Mouse (Mus musculus) left cerebral cortex, postnatal 10 days (tissue): ENCODE measurements at regions not wholly inside any gene's neighbourhood (a gene's known extent, or its start where the extent isn't known, plus 50 kb on each side); places are given as distances from the start of the nearest gene placed in this dataset. TPM values are rescaled to one million over a fixed set of nuclear protein-coding genes. Genes with fewer than 3 reads are reported as not detected.

Experiments used
- DNase-seq, 2 experiments: peaks; one replicate each; pipeline ENCODE4 v3.0.0; 2021 to 2022; ENCODE audit warnings: low spot score in 2 of 2, mixed read lengths in 1 of 2; ENCODE audit errors: extremely low spot score in 1 of 2
- intact Hi-C: fragments of 180-260 bp; cut with DNase I; formaldehyde crosslinking; loops from one replicate; pipeline ENCODE4 v1.15.1; 2025
- microRNA-seq: library from miRNA; unstranded; fragments of <30 nt; microRNA quantifications from one replicate; pipeline ENCODE4 v1.2.0, GENCODE M21; 2022

DNA sequence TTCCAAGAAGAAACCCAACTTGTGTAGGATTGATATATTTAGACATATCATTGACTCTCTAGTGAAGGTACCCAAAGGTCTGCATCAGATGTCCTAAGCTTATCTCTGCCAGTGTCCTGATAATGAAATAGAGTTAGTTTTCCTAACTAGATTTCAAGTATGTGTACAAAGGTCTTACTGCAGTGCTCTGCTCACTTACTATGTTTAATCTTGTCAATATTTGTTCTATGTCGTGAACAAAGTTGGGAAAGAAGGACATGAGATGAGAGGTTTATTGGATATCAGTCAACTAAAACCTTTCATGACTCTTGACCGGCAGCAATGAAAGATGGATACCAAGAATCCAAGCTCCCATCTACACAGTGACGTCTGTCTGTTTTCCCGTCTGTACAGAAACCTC, 71.9 kb upstream of the Mpdz start:
- intact Hi-C loops: no loop called here
- DNase-seq: no peak

DNA sequence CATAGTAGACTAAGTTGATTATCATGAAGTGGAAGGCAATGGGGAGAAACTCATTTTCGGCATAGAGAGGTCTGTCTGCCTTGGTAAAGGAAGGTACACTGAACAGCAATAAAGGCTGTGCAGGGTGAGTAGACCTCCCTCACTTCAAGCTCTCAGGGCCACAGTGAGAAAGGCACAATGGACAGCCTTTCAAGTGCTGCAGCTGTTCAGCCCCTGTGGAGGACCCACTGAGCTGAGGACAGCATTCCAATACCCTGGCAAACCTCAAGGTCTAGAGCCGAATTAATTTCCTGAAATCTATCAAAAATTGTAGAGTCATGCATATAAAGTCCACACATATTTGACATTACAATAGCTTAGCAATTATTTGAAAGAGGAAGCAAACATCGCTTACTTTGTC, 69.8 kb upstream of the Mpdz start:
- intact Hi-C loops: no loop called here
- no peak for DNase-seq

DNA sequence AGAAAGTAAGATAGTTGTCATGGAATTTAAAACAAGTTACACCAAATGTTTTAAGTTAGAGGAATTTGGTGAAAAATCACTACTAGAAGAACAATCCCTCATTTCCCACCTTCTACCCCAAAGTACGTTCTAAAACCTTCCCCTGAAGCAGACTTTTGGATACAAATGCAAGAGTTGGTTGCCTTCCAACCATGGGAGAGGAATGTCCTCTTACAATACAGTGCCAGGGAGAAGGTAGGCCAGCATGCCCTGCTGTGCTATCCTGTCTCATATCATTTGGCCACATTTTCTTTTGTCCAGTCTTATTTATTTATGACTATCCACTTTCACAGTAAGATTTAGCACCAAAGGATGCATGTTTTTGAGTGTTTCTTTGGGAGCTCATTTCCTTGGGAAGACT, 66.2 kb upstream of the Mpdz start:
- intact Hi-C loops: no loop called here
- no peak for DNase-seq

DNA sequence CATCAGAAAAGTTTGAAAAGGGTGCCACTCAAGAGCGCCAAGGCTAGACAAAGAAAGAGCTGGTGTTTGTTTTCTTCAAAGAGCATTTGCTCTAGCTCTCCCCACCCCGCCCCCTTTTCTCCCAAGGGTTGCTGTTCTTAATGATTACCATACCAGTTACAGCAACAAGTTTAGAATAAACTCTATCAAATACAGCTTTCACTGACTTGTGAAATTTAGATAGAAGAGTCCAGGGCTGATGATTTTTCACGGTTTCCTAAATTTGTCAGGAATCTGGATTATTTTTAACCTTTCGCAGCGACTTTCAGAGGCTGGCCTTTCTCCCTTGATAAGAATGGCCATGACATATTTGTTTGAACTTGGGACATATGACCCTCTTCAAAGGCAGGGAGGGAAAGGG, 64.2 kb upstream of the Mpdz start:
- intact Hi-C loops: no loop called here

DNA sequence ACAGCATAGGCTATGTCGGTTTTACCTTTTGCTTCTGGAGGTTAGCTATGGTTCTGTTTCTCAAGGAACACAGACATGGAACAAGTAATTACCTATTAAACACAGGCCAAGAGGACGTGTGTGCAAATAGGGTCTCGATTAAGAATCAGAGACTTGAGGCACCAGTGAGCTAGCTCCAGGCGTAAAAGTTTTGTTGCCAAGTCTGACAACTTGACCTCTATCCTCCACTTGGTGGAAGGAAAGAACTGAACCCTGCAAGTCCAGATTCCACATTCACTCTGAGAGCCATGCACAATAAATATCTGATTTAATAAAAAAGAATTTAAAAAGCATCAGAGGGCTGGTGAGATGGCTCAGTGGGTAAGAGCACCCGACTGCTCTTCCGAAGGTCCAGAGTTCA, 63.7 kb upstream of the Mpdz start:
- DNase-seq: no peak
- intact Hi-C loops: no loop called here

More for the DNA sequence above, 64.2 kb upstream of the Mpdz start:
- DNase-seq: no peak

DNA sequence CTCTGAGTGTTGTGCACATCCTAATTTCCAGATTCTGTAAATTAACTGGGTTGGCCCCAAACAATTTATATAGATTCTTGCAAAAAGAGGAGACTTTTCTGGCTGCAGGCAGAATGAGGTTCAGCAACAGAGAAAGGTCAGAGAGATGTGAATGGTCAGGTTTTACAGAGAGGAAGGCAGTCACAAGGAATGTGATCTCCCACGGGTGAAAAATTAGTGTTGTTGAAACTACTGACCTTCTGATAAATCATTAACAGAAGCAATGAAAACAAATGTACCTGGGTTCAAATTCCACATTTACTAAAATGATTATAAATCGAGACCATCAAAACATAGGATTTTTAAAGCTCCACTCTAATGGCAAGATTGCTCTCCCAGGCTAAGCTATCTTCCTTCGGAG, 62.5 kb upstream of the Mpdz start:
- no peak for DNase-seq
- intact Hi-C loops: no loop called here

DNA sequence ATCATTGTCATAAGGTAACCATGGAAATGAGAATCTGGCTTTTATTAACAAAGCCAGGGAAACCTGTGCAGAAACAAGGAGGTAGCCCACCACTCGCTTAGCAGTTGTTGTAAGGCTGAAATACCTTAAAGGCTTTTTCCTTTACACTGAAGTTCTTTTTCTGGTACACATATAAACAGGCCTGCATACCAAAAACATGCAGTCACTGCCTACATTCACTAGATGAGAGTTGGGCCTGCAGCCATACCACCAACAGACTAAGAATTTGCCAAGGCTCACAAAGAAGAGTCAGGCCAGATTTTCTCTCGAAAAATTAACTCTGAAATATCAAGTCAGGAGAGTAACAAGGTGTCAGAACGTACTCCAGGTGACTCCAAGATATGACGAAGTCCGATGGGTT, 61.3 kb upstream of the Mpdz start:
- intact Hi-C loops: no loop called here
- no peak for DNase-seq

DNA sequence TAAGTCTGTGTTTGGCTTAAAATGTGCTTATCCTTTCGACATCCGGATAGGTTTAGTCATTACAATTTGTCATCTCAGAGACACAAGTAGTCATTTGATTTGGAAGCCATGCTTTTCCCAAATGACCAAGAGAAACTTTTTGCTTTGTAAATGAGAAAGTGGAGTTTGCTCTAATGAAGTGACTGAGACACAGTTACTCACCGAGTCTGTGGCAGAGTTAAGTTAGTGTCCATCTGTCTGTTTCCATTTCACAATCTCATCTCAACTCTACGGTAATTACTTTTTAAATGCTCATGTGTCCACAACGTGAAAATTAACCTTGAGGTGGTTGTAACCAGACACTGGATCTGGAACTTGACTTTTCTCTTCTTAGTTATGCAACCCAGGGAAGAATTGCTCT, 59.2 kb upstream of the Mpdz start:
- no peak for DNase-seq
- intact Hi-C loops: no loop called here

DNA sequence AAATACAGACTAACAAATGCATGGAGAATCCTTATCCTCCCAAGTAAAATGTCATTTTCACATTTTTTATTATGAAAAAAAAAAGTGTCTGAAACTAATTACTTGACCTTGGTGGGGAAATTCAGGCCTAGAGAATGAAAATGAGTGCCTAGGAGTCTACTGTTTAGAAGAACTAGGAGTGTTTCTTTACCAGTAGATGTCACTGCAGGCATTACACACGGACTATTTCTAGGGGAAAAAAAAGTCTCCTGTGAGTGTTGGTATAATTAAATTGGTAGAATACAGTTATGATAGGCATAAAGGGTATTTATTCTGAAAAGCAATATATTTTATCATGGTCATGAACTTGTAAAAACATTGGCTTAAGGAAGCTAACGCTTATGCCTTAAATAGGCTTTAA, 55.5 kb upstream of the Mpdz start:
- intact Hi-C loops: loop anchor here (5.0 kb wide), 1 partner anchor 1114 kb away; no protein-coding TSS in a partner anchor
- DNase-seq: peak in 1 of 2 experiments; percentile 7

DNA sequence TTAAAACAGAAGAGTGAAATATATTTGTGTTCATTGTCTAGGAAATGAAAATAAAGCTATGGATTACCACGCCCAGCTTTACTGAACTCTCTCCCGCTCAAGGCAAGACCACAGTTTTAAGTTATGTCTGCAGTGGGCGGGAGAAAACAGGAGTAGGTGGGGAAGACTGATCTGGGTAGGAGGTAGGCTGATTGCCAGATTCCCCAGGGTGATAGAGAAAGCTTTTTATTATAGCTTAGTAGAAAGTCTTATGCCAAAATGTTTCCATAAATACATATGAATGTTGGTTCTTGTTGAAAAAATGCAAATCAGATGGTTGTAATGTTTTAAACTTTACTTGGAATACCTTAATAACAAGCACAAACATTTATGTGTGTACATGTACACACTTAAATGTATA, 50.2 kb upstream of the Mpdz start:
- DNase-seq: no peak
- intact Hi-C loops: no loop called here

Small RNA genes in the stretch of these regions (microRNA-seq; reads per million reads assigned to microRNA genes)
- gene Gm22402: not detected
